Mouse (Mus musculus) thymus, adult 2 months (tissue): Measurements from ENCODE around the gene Stxbp4. TPM values are rescaled to one million over a fixed set of nuclear protein-coding genes. Genes with fewer than 3 reads are reported as not detected.

Source experiments
- DNase-seq: peaks from one replicate; pipeline ENCODE4 v3.0.0; 2021
- H3K27ac ChIP-seq: fragments of 200-500 bp; 2 replicates; pipeline ENCODE4 v1.5.1; 2012; ENCODE audit warnings: low read length, control low read depth; ENCODE audit not compliant: control insufficient read depth, insufficient read depth
- H3K27me3 ChIP-seq: fragments of 200-500 bp; 2 replicates; pipeline ENCODE4 v1.6.1; 2012; ENCODE audit warnings: mild to moderate bottlenecking, low read length, moderate library complexity, mixed read lengths; ENCODE audit not compliant: control insufficient read depth, insufficient read depth
- H3K36me3 ChIP-seq: fragments of 200-500 bp; 2 replicates; pipeline ENCODE4 v1.6.1; 2012; ENCODE audit warnings: mild to moderate bottlenecking, low read length, moderate library complexity; ENCODE audit not compliant: control insufficient read depth, insufficient read depth
- H3K4me1 ChIP-seq: fragments of 200-500 bp; replicated peaks from 2 replicates; pipeline ENCODE4 v1.6.1; 2012; ENCODE audit warnings: low read length; ENCODE audit not compliant: control insufficient read depth, insufficient read depth
- H3K4me3 ChIP-seq: fragments of 200-500 bp; 2 replicates; pipeline ENCODE4 v1.5.1; 2012; ENCODE audit warnings: mild to moderate bottlenecking, low read length, control low read depth, moderate library complexity; ENCODE audit not compliant: control insufficient read depth, insufficient read depth
- CTCF ChIP-seq: fragments of 200-500 bp; IDR thresholded peaks from 2 replicates; pipeline ENCODE4 v1.5.1; 2012; ENCODE audit warnings: mild to moderate bottlenecking, control low read depth, low read length, moderate library complexity, borderline replicate concordance; ENCODE audit not compliant: control insufficient read depth, poor library complexity, insufficient read depth; ENCODE audit errors: extremely low read depth
- POLR2A ChIP-seq: fragments of 200-500 bp; IDR thresholded peaks from 2 replicates; pipeline ENCODE4 v1.6.1; 2012; ENCODE audit warnings: mild to moderate bottlenecking, low read length, control low read depth, moderate library complexity; ENCODE audit not compliant: control insufficient read depth, poor library complexity, insufficient read depth; ENCODE audit errors: extremely low read depth
- WGBS: fragments of 180-500 bp; shearing (Covaris S2); methylation state at CpG from one replicate; pipeline ENCODE4 v1.1.7; 2018; 5-methylcytosine and 5-hydroxymethylcytosine counted together
- polyA plus RNA-seq: library from polyadenylated mRNA; depleted of rRNA; stranded (reverse); fragments of >200 nt; gene quantifications from 2 replicates; pipeline ENCODE4 v1.2.3, GENCODE M21; 2012

Stxbp4 gene
- polyA plus RNA-seq, 1 experiment = 4.1 TPM

- no peak for DNase-seq
- TF ChIP-seq POLR2A = no peak
- TF ChIP-seq CTCF = no peak
- Histone ChIP-seq H3K4me3 (no peak overlapping the region), H3K27me3 (no peaks in the 10 kb centered on the region), H3K4me1 (peaks cover 8% of the 10 kb centered on the region), H3K27ac (no peak overlapping the region), H3K36me3 (no peaks in the 10 kb centered on the region)
- WGBS = 98% methylated on average over 3 of the region's 3 CpGs
These were observed 154.1 kb downstream of the Stxbp4 start for GRCm38 (mm10) chr11:90483766-90484165.

- H3K27ac ChIP-seq = no peak overlapping the region
- H3K4me1 ChIP-seq = no peaks in the 10 kb centered on the region
- TF ChIP-seq POLR2A (no peak), CTCF (no peak)
- H3K36me3 ChIP-seq = no peaks in the 10 kb centered on the region
- no peaks in the 10 kb centered on the region for H3K27me3 ChIP-seq
- H3K4me3 ChIP-seq = no peak overlapping the region
- no peak for DNase-seq
- WGBS = 100% methylated on average over 1 of the region's 1 CpGs
These were observed 156.1 kb downstream of the Stxbp4 start for GRCm38 (mm10) chr11:90481828-90482227.

- Histone ChIP-seq H3K27me3 (no peaks in the 10 kb centered on the region), H3K27ac (no peak overlapping the region), H3K36me3 (no peaks in the 10 kb centered on the region), H3K4me3 (no peak overlapping the region), H3K4me1 (no peaks in the 10 kb centered on the region; the same call in 1 of the 2 replicates)
- TF ChIP-seq CTCF = no peak
- no peak for TF ChIP-seq POLR2A
- no peak for DNase-seq
- 97% methylated on average over 4 of the region's 4 CpGs for WGBS
These were observed 167.6 kb downstream of the Stxbp4 start for GRCm38 (mm10) chr11:90470271-90470670.

- no peak overlapping the region for H3K4me3 ChIP-seq
- no peak overlapping the region for H3K27ac ChIP-seq
- no peak for DNase-seq
- H3K36me3 ChIP-seq = no peaks in the 10 kb centered on the region
- no peaks in the 10 kb centered on the region for H3K27me3 ChIP-seq
- TF ChIP-seq POLR2A (no peak), CTCF (no peak)
- 55% methylated on average over 10 of the region's 10 CpGs for WGBS
- peaks cover 2% of the 10 kb centered on the region; the same call in 1 of the 2 replicates for H3K4me1 ChIP-seq
These were observed 173.8 kb downstream of the Stxbp4 start for GRCm38 (mm10) chr11:90464046-90464595.

- Histone ChIP-seq H3K36me3 (no peaks in the 10 kb centered on the region), H3K4me3 (no peak overlapping the region), H3K27ac (no peak overlapping the region), H3K27me3 (no peaks in the 10 kb centered on the region), H3K4me1 (peaks cover 2% of the 10 kb centered on the region; the same call in 1 of the 2 replicates)
- TF ChIP-seq POLR2A (no peak), CTCF (no peak)
- 97% methylated on average over 3 of the region's 3 CpGs for WGBS
- no peak for DNase-seq
These were observed 177.4 kb downstream of the Stxbp4 start for GRCm38 (mm10) chr11:90460458-90460857.

GRCm38 (mm10) chr11:90452134-90452533 lies 185.8 kb downstream of the Stxbp4 start:
- TF ChIP-seq POLR2A = no peak
- no peak for TF ChIP-seq CTCF
- no peaks in the 10 kb centered on the region for H3K27me3 ChIP-seq
- no peaks in the 10 kb centered on the region for H3K4me1 ChIP-seq
- no peak overlapping the region for H3K27ac ChIP-seq
- DNase-seq = no peak
- H3K4me3 ChIP-seq = no peak overlapping the region
- 36% methylated on average over 3 of the region's 3 CpGs for WGBS
- no peaks in the 10 kb centered on the region for H3K36me3 ChIP-seq

- no peak overlapping the region for H3K27ac ChIP-seq
- no peak for TF ChIP-seq CTCF
- TF ChIP-seq POLR2A = no peak
- no peaks in the 10 kb centered on the region for H3K36me3 ChIP-seq
- no peak for DNase-seq
- no peaks in the 10 kb centered on the region for H3K27me3 ChIP-seq
- 88% methylated on average over 5 of the region's 5 CpGs for WGBS
- H3K4me1 ChIP-seq = no peaks in the 10 kb centered on the region
- no peak overlapping the region for H3K4me3 ChIP-seq
These were observed 186.4 kb downstream of the Stxbp4 start for GRCm38 (mm10) chr11:90451506-90451905.
